Mouse (Mus musculus) cerebellum, postnatal 25 days (tissue): ENCODE measurements around the gene Igbp1b.

Experiments
- DNase-seq, 2 experiments: peaks; one replicate each; pipeline ENCODE4 v3.0.0; 2021; ENCODE audit warnings: mixed read lengths in 2 of 2

The Igbp1b gene

GRCm38 (mm10) chr6:138658516-138658915 is at the start of gene Igbp1b:
Gene Igbp1b, minus strand, starts transcription at chr6:138658544.
- no peak for DNase-seq

- DNase-seq: no peak
Measured at GRCm38 (mm10) chr6:138682959-138683358, 24.6 kb upstream of the Igbp1b start.

GRCm38 (mm10) chr6:138672704-138673141 is 14.4 kb upstream of the Igbp1b start:
- DNase-seq: no peak

GRCm38 (mm10) chr6:138665416-138665815 is 7.1 kb upstream of the Igbp1b start:
- DNase-seq: no peak

GRCm38 (mm10) chr6:138645604-138646003 is 12.7 kb downstream of the Igbp1b start:
- no peak for DNase-seq

- DNase-seq: no peak
Measured at GRCm38 (mm10) chr6:138639351-138639750, 19.0 kb downstream of the Igbp1b start.

GRCm38 (mm10) chr6:138620786-138621185 is 37.6 kb downstream of the Igbp1b start:
- no peak for DNase-seq

GRCm38 (mm10) chr6:138618396-138618795 is 39.9 kb downstream of the Igbp1b start:
- DNase-seq: no peak
